Mouse (Mus musculus) spleen, adult 2 months (tissue): ENCODE measurements around the gene Lamc2.

ENCODE experiments used
- CTCF ChIP-seq: fragments of 200-500 bp; IDR thresholded peaks from 2 replicates; pipeline ENCODE4 v1.5.1; 2011; ENCODE audit warnings: mild to moderate bottlenecking, inconsistent platforms; ENCODE audit not compliant: insufficient read depth, insufficient read length, insufficient replicate concordance; ENCODE audit errors: extremely low read depth
- POLR2A ChIP-seq: fragments of 200-500 bp; IDR thresholded peaks from 2 replicates; pipeline ENCODE4 v1.6.1; 2011; ENCODE audit warnings: low read depth, low read length, inconsistent platforms

DNA sequence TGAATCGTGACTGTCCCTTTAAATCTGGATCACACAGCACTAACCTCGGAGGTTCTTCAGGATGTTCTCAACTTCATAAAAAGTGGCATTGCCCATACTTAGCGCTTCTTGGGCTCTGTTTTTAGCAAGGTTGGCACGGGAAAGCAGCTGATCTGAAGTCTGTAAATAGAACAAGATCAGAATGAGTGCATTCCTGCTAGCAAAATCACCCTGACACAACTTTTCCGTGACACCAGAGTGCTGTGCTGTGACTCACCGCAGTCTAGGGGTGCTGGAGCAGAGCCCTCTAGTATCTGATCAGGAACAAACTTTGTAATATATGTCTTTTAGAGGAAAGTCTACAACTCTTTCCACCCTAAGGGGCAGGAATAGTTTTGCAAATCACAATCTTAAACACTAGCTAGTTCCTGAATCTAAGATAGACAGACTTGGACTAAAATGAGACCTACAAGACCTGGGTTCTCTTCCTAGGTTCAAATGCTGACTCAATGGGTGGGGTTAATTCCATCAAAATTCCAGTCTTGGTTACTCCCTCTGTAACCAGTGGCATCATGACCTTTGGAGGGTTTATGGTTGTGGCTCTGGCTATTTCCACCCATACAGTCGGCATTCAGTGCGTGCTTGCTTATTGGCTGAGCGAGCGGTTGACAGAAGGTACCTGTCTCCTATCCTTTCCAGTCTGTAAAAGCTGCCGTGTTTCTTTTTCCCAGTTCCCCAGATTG lies 56.1 kb downstream of the Lamc2 start:
- TF ChIP-seq CTCF: no peak
- TF ChIP-seq POLR2A: no peak
